Mouse (Mus musculus): ENCODE results near the gene Isl2. TPM values are rescaled to one million over a fixed set of nuclear protein-coding genes. Genes with fewer than 3 reads are reported as not detected.

The Isl2 gene
- polyA plus RNA-seq, 1 experiment from 2014 or later: 1.00 TPM

- 3% methylated on average over 30 of the region's 30 CpGs for WGBS
- Histone ChIP-seq H3K4me3 (ENCODE audit: low read length) (peak overlapping the region; percentile 43), H3K4me2 (ENCODE audit: low read depth, low read length) (peak overlapping the region; percentile 47), H3K27me3 (ENCODE audit: control insufficient read depth, insufficient read depth, low read length) (peaks cover 78% of the 10 kb centered on the region), H3K36me3 (ENCODE audit: control insufficient read depth, insufficient read depth) (no peaks in the 10 kb centered on the region), H3K4me1 (ENCODE audit: control insufficient read depth, insufficient read depth, low read length) (peaks cover 36% of the 10 kb centered on the region), H3K9me3 (replicated peaks; ENCODE audit: control insufficient read depth, low read length) (peaks cover 3% of the 10 kb centered on the region; the same call in 1 of the 2 replicates), H3K27ac (ENCODE audit: low read length) (no peak overlapping the region), H3K9ac (ENCODE audit: low read length) (no peak overlapping the region)
- ATAC-seq (replicated peaks; ENCODE audit: extremely low read depth, insufficient read depth, low FRiP score): no peak
Observed at GRCm38 (mm10) chr9:55544861-55545555, 6.5 kb downstream of the Isl2 start.

DNA sequence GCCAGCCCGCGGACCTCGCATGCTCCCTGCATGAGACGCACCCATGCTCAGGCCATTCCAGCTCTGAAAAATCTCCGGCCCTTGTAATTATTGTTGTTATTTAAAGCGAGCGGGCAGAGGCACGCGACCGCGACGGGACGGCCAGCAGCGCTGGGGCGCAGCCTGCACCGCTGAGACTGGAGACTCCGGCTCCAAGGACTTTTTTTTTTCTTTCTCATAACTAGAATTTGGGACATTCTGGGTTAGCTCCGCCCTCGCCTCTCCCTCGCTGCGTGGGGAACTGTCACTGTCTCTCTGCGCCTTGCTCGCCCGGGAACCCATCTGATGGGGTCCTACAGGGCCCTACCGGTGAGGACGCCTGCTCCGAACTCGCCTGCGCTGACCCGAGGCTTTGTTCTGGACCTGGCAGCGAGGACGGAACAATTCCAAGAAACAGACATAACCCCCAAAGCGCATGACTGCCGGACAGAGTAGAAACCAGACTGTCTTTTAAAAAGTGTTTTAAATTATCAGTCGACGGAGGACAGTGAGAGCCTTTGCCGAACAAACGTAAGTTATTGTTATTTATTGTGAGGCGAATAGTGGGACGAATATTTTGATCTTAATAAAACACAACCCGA lies 7.2 kb downstream of the Isl2 start:
- Histone ChIP-seq H3K36me3 (ENCODE audit: control insufficient read depth, insufficient read depth) (no peaks in the 10 kb centered on the region), H3K4me2 (ENCODE audit: low read depth, low read length) (peak overlapping the region; percentile 62), H3K27me3 (ENCODE audit: control insufficient read depth, insufficient read depth, low read length) (peaks cover 76% of the 10 kb centered on the region), H3K4me3 (ENCODE audit: low read length) (peak overlapping the region; percentile 43), H3K27ac (ENCODE audit: low read length) (no peak overlapping the region), H3K4me1 (ENCODE audit: control insufficient read depth, insufficient read depth, low read length) (peaks cover 33% of the 10 kb centered on the region), H3K9ac (ENCODE audit: low read length) (no peak overlapping the region), H3K9me3 (replicated peaks; ENCODE audit: control insufficient read depth, low read length) (peaks cover 3% of the 10 kb centered on the region; the same call in 1 of the 2 replicates)
- no peak for ATAC-seq (replicated peaks; ENCODE audit: extremely low read depth, insufficient read depth, low FRiP score)
- 7% methylated on average over 41 of the region's 41 CpGs for WGBS

- Histone ChIP-seq H3K4me2 (ENCODE audit: low read depth, low read length) (peak overlapping the region; percentile 62), H3K27ac (ENCODE audit: low read length) (no peak overlapping the region), H3K4me1 (ENCODE audit: control insufficient read depth, insufficient read depth, low read length) (peaks cover 33% of the 10 kb centered on the region), H3K9ac (ENCODE audit: low read length) (no peak overlapping the region), H3K27me3 (ENCODE audit: control insufficient read depth, insufficient read depth, low read length) (peaks cover 72% of the 10 kb centered on the region), H3K9me3 (replicated peaks; ENCODE audit: control insufficient read depth, low read length) (peaks cover 3% of the 10 kb centered on the region; the same call in 1 of the 2 replicates), H3K36me3 (ENCODE audit: control insufficient read depth, insufficient read depth) (no peaks in the 10 kb centered on the region), H3K4me3 (ENCODE audit: low read length) (peak overlapping the region; percentile 43)
- 3% methylated on average over 62 of the region's 63 CpGs for WGBS
- ATAC-seq (replicated peaks; ENCODE audit: extremely low read depth, insufficient read depth, low FRiP score): no peak; the same call in 1 of the 2 replicates
Observed at GRCm38 (mm10) chr9:55546176-55547010, 7.9 kb downstream of the Isl2 start.

DNA sequence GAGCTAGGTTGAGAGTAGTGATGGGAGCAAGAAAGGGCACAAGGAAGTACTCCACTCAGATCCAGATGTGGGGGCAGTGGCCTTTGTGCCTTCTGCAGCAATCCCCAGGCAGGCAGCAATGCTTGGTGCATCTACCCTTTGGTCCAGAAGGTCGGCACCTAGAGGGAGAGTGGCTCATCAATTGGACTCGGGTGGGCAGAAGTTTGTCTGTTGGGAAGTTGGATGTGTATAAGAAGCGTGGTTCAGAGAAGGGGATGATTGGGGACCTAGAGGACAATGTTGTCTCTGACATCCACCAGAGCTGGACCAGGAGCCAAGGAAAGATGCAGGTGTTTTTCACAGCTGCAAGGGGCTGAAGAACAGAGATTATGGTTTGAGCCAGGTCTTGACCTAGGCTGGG lies 10.4 kb downstream of the Isl2 start:
- WGBS: 18% methylated on average over 3 of the region's 3 CpGs
- Histone ChIP-seq H3K27me3 (ENCODE audit: control insufficient read depth, insufficient read depth, low read length) (peaks cover 53% of the 10 kb centered on the region), H3K36me3 (ENCODE audit: control insufficient read depth, insufficient read depth) (no peaks in the 10 kb centered on the region), H3K4me3 (ENCODE audit: low read length) (no peak overlapping the region), H3K4me2 (ENCODE audit: low read depth, low read length) (no peak overlapping the region), H3K4me1 (ENCODE audit: control insufficient read depth, insufficient read depth, low read length) (peaks cover 24% of the 10 kb centered on the region), H3K9me3 (replicated peaks; ENCODE audit: control insufficient read depth, low read length) (peaks cover 3% of the 10 kb centered on the region; the same call in 1 of the 2 replicates), H3K27ac (ENCODE audit: low read length) (no peak overlapping the region), H3K9ac (ENCODE audit: low read length) (no peak overlapping the region)
- ATAC-seq (replicated peaks; ENCODE audit: extremely low read depth, insufficient read depth, low FRiP score): no peak

GRCm38 (mm10) chr9:55549302-55549890 lies 10.9 kb downstream of the Isl2 start:
- ATAC-seq (replicated peaks; ENCODE audit: extremely low read depth, insufficient read depth, low FRiP score): no peak
- peak overlapping the region; percentile 25; the same call in 1 of the 2 replicates for H3K4me3 ChIP-seq (ENCODE audit: low read length)
- peaks cover 3% of the 10 kb centered on the region; the same call in 1 of the 2 replicates for H3K9me3 ChIP-seq (replicated peaks; ENCODE audit: control insufficient read depth, low read length)
- H3K27me3 ChIP-seq (ENCODE audit: control insufficient read depth, insufficient read depth, low read length): peaks cover 48% of the 10 kb centered on the region
- no peak overlapping the region for H3K9ac ChIP-seq (ENCODE audit: low read length)
- peak overlapping the region; percentile 39 for H3K4me2 ChIP-seq (ENCODE audit: low read depth, low read length)
- 8% methylated on average over 16 of the region's 16 CpGs for WGBS
- H3K36me3 ChIP-seq (ENCODE audit: control insufficient read depth, insufficient read depth): no peaks in the 10 kb centered on the region
- peaks cover 19% of the 10 kb centered on the region for H3K4me1 ChIP-seq (ENCODE audit: control insufficient read depth, insufficient read depth, low read length)
- H3K27ac ChIP-seq (ENCODE audit: low read length): no peak overlapping the region

GRCm38 (mm10) chr9:55554986-55555385 lies 16.5 kb downstream of the Isl2 start:
- no peak for ATAC-seq (replicated peaks; ENCODE audit: extremely low read depth, insufficient read depth, low FRiP score)
- H3K4me2 ChIP-seq (ENCODE audit: low read depth, low read length): no peak overlapping the region
- H3K4me1 ChIP-seq (ENCODE audit: control insufficient read depth, insufficient read depth, low read length): no peaks in the 10 kb centered on the region
- no peaks in the 10 kb centered on the region for H3K36me3 ChIP-seq (ENCODE audit: control insufficient read depth, insufficient read depth)
- WGBS: 13% methylated on average over 1 of the region's 1 CpGs
- H3K27ac ChIP-seq (ENCODE audit: low read length): no peak overlapping the region
- peaks cover 1% of the 10 kb centered on the region for H3K27me3 ChIP-seq (ENCODE audit: control insufficient read depth, insufficient read depth, low read length)
- H3K4me3 ChIP-seq (ENCODE audit: low read length): no peak overlapping the region
- no peak overlapping the region for H3K9ac ChIP-seq (ENCODE audit: low read length)
- H3K9me3 ChIP-seq (replicated peaks; ENCODE audit: control insufficient read depth, low read length): no peaks in the 10 kb centered on the region

- H3K27me3 ChIP-seq (ENCODE audit: control insufficient read depth, insufficient read depth, low read length): no peaks in the 10 kb centered on the region
- 100% methylated on average over 1 of the region's 1 CpGs for WGBS
Observed at GRCm38 (mm10) chr9:55560960-55561359, 22.5 kb downstream of the Isl2 start.

DNA sequence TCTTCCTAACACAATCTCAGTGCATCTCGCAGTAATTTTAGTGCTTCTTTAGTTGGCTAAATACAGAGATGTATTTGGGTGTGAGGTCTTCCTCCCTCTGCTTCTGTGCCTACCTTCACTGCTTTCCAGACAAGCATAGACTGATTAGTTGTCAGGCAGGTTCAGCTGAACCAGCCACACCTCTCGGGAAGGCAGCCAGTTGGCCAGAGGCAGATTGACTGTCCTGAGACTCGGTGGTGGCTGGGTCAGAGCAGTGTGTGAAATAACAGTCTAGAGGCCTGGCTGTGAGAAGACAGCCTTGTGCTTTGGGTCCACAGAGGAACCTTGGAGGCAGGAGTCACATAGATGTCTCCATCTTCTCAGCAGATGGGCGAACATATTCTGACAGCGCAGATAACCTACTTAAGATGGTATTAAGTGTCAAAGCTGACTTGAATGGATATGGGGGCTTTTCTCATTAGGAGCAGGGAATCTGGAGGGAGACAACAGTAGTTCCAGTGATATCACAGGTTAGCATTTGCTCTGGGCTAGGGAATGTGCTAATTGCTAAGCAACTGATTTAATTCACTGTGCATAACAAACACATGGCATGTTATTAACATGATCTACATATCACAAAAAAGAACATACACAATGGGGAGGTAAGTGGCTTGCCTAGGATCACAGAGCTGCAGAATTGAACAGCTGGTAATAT lies 30.1 kb downstream of the Isl2 start:
- H3K4me3 ChIP-seq (ENCODE audit: low read length): no peak overlapping the region
- no peaks in the 10 kb centered on the region for H3K9me3 ChIP-seq (replicated peaks; ENCODE audit: control insufficient read depth, low read length)
- H3K36me3 ChIP-seq (ENCODE audit: control insufficient read depth, insufficient read depth): no peaks in the 10 kb centered on the region
- no peak for ATAC-seq (replicated peaks; ENCODE audit: extremely low read depth, insufficient read depth, low FRiP score)
- H3K27ac ChIP-seq (ENCODE audit: low read length): no peak overlapping the region
- no peaks in the 10 kb centered on the region for H3K27me3 ChIP-seq (ENCODE audit: control insufficient read depth, insufficient read depth, low read length)
- WGBS: 55% methylated on average over 5 of the region's 5 CpGs
- H3K4me1 ChIP-seq (ENCODE audit: control insufficient read depth, insufficient read depth, low read length): no peaks in the 10 kb centered on the region
- no peak overlapping the region for H3K4me2 ChIP-seq (ENCODE audit: low read depth, low read length)
- no peak overlapping the region for H3K9ac ChIP-seq (ENCODE audit: low read length)

More at GRCm38 (mm10) chr9:55560960-55561359, 22.5 kb downstream of the Isl2 start:
- Histone ChIP-seq H3K27ac (ENCODE audit: low read length) (no peak overlapping the region), H3K4me1 (ENCODE audit: control insufficient read depth, insufficient read depth, low read length) (no peaks in the 10 kb centered on the region), H3K9ac (ENCODE audit: low read length) (no peak overlapping the region), H3K9me3 (replicated peaks; ENCODE audit: control insufficient read depth, low read length) (no peaks in the 10 kb centered on the region), H3K4me3 (ENCODE audit: low read length) (no peak overlapping the region), H3K4me2 (ENCODE audit: low read depth, low read length) (no peak overlapping the region), H3K36me3 (ENCODE audit: control insufficient read depth, insufficient read depth) (no peaks in the 10 kb centered on the region)
- ATAC-seq (replicated peaks; ENCODE audit: extremely low read depth, insufficient read depth, low FRiP score): no peak
